8 mouse cellular contexts compared by ENCODE assay signal in the genomic region with DNA sequence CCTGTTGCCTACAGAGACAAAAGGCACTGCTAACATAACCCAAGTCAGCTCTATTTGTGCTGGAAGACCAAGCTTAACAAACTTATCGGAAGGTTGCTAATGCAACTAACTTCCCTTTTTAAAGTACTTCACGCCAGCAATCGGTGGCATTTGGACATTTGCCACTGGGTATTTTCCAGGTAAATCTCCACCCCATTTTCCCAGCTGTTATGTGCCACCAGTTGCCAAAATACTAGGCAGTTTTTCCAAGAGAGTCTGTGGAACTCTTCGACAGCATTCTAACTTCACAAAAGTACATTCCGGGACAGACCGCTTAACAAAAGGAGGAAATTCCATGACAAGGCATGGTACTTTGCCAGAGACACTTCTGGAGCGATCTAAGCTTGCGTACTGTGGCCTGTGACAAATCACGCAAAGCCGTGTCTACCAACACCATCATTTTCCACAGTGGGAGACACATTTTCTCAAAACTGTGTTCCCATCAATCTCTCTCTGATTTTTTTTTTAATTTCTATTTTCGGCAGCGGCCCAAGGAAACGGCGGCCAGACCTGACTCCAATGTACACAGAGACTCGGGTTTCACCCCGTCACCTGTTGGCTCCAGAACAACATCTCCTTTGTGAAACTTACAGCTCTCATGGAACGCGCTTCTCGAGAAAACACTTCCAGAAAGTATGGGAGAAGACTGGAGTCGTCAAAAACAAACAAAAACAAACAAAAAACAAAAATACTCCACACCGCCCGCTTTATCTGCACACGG.
DNase-seq lines count a peak whose midpoint lies in the region; ATAC-seq and TF ChIP-seq lines count a peak whose summit lies in the region.

No protein-coding gene starts in this region.

- no peaks in the 10 kb centered on the region; a peak in 2 of 4 replicates for H3K27me3 ChIP-seq in MEL (ENCODE audit: control insufficient read depth in 1 of 2, insufficient read depth in 2 of 2, low read length in 2 of 2)
- H3K27me3 ChIP-seq in heart, embryonic 10.5 days (ENCODE audit: insufficient read depth, poor library complexity, severe bottlenecking) = no peaks in the 10 kb centered on the region
- no peaks in the 10 kb centered on the region for H3K27me3 ChIP-seq in stomach, embryonic 16.5 days (ENCODE audit: control insufficient read depth, insufficient read depth, low read length)

- H3K9ac ChIP-seq in MEL (ENCODE audit: control insufficient read depth, low read depth, low read length, poor library complexity, severe bottlenecking) = peak overlapping the region; percentile 27; the same call in 1 of the 2 replicates
- peak overlapping the region; percentile 86 for H3K9ac ChIP-seq in stomach, embryonic 16.5 days (ENCODE audit: low read length)

- H3K27ac ChIP-seq in MEL (ENCODE audit: control insufficient read depth, low read depth, low read length) = no peak overlapping the region
- peak overlapping the region; percentile 97 for H3K27ac ChIP-seq in heart, embryonic 10.5 days
- H3K27ac ChIP-seq in stomach, embryonic 16.5 days (ENCODE audit: low read length) = peak overlapping the region; percentile 90

- TF ChIP-seq RAD21 in MEL (IDR thresholded peaks at IDR 0.05; ENCODE audit: low read depth, low read length) = no peak

- 2% methylated on average over 23 of the region's 23 CpGs for WGBS in heart, embryonic 10.5 days
- WGBS in stomach, embryonic 16.5 days = 3% methylated on average over 23 of the region's 23 CpGs

- peak overlapping the region; percentile 82 for H3K4me2 ChIP-seq in stomach, embryonic 16.5 days (ENCODE audit: low read depth, low read length)

- no peak for TF ChIP-seq POLR2A in MEL (IDR thresholded peaks at IDR 0.05; ENCODE audit: control insufficient read depth in 1 of 2, insufficient read depth in 1 of 2, low read depth in 1 of 2, low read length in 2 of 2, poor library complexity in 1 of 2)

- TF ChIP-seq EP300 in MEL (IDR thresholded peaks at IDR 0.05; ENCODE audit: low read depth in 1 of 2, low read length in 2 of 2) = peak; percentile 11 to 15; a peak in 1 of 4 replicates

- H3K4me3 ChIP-seq in MEL (ENCODE audit: control insufficient read depth in 1 of 2, insufficient read depth in 1 of 2, low read depth in 2 of 2, low read length in 2 of 2) = peak overlapping the region; percentile 55 to 88
- H3K4me3 ChIP-seq in heart, embryonic 10.5 days = peak overlapping the region; percentile 89
- H3K4me3 ChIP-seq in stomach, embryonic 16.5 days (replicated peaks; ENCODE audit: low read length) = peak overlapping the region; percentile 79

- H3K9me3 ChIP-seq in MEL (replicated peaks; ENCODE audit: insufficient read depth, low read length) = no peaks in the 10 kb centered on the region
- no peaks in the 10 kb centered on the region for H3K9me3 ChIP-seq in heart, embryonic 10.5 days
- H3K9me3 ChIP-seq in stomach, embryonic 16.5 days (replicated peaks; ENCODE audit: control insufficient read depth, low read length) = no peaks in the 10 kb centered on the region

- no peak for ATAC-seq in stomach, embryonic 16.5 days (ENCODE audit: insufficient read depth, low FRiP score)

- no peaks in the 10 kb centered on the region for H3K79me2 ChIP-seq in MEL (ENCODE audit: control insufficient read depth, insufficient read depth, low read length, poor library complexity)

- TF ChIP-seq CTCF in MEL (IDR thresholded peaks at IDR 0.05 in 2 of 3, conservative IDR thresholded peaks at IDR 0.05 in 1 of 3; ENCODE audit: control insufficient read depth in 1 of 3, insufficient read depth in 1 of 3, low read depth in 2 of 3, low read length in 3 of 3, poor library complexity in 1 of 3, severe bottlenecking in 1 of 3) = no peak

- peaks cover 0 to 14% of the 10 kb centered on the region in 2 experiments; a peak in 2 of 4 replicates for H3K36me3 ChIP-seq in MEL (ENCODE audit: control insufficient read depth in 1 of 2, insufficient read depth in 2 of 2, low read length in 2 of 2)
- no peaks in the 10 kb centered on the region for H3K36me3 ChIP-seq in heart, embryonic 10.5 days
- H3K36me3 ChIP-seq in stomach, embryonic 16.5 days (ENCODE audit: control insufficient read depth, insufficient read depth, low read length) = no peaks in the 10 kb centered on the region

- H3K4me1 ChIP-seq in MEL (ENCODE audit: control insufficient read depth in 1 of 2, insufficient read depth in 2 of 2, low read length in 2 of 2) = peaks cover 2 to 6% of the 10 kb centered on the region in 2 experiments; a peak in 3 of 4 replicates
- peaks cover 70% of the 10 kb centered on the region for H3K4me1 ChIP-seq in heart, embryonic 10.5 days
- H3K4me1 ChIP-seq in stomach, embryonic 16.5 days (ENCODE audit: control insufficient read depth, insufficient read depth, low read length) = peaks cover 32% of the 10 kb centered on the region

- DNase-seq in MEL (ENCODE audit: low read depth, low spot score) = peak; percentile 64
- peak; percentile 51 for DNase-seq in brain, adult 2 months (ENCODE audit: low read depth, low spot score)
- no peak for DNase-seq in heart, embryonic 10.5 days (ENCODE audit: low spot score)
- DNase-seq in kidney, adult 9 months = peak; percentile 70
- DNase-seq in lung, postnatal 10 days = peak; percentile 81
- no peak for DNase-seq in spleen, adult 12 weeks (ENCODE audit: low spot score)
- no peak for DNase-seq in cerebellum, adult 11 months

TF ChIP-seq in MEL, 35 proteins besides CTCF, POLR2A, EP300 and RAD21:
- TF ChIP-seq MAX (IDR thresholded peaks at IDR 0.05; ENCODE audit: low read length) = no peak
- TF ChIP-seq ETS1 (IDR thresholded peaks at IDR 0.05; ENCODE audit: low read depth, low read length) = peak; percentile 40; the same call in 1 of the 2 replicates
- TF ChIP-seq RCOR1 (IDR thresholded peaks at IDR 0.05; ENCODE audit: low read depth, low read length) = 0 out of 2 replicates have a peak, but pooled peaks have one; percentile 12
- peak; percentile 4; the same call in 1 of the 2 replicates for TF ChIP-seq SIN3A (IDR thresholded peaks at IDR 0.05; ENCODE audit: low read length)
- no peak for TF ChIP-seq MYB (IDR thresholded peaks at IDR 0.05; ENCODE audit: low read depth, low read length)

Comparison
In these comparisons a context has a peak if more than half of its experiments do, and no peak if none do; other contexts are left out.
1. DNase-seq: peak in MEL (single experiment), brain, adult 2 months (single experiment), kidney, adult 9 months (single experiment) and lung, postnatal 10 days (single experiment); none in heart, embryonic 10.5 days (single experiment), spleen, adult 12 weeks (single experiment) and cerebellum, adult 11 months (single experiment).
2. Peak in every context shown above with its lines, with median percentiles within 50 percentile points of each other: H3K4me3 ChIP-seq.